Mouse (Mus musculus): ENCODE measurements at regions not wholly inside any gene's neighbourhood (a gene's known extent, or its start where the extent isn't known, plus 50 kb on each side); places are given as distances from the start of the nearest gene placed in this dataset.

DNA sequence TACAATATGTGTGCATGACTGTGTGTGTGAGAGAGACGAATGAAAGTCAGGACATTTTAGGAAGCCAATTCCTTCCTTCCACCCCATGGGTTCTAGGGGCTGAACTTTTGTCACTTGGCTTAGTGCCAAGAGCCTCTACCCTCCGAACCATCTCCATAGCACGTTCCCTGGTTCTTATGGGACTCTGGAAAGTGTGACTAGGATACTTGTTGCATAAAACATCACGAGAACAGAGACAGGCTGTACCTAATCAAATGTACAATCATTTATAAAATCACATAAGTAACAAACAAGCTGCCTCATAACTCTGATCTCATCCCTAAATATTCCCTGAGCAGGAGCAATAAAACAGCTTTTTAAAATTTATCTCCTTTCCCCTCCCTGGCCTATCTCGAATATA is 100.8 kb downstream of the Anxa5 start:
- TF ChIP-seq EP300 (optimal IDR thresholded peaks at IDR 0.05), result no peak
- TF ChIP-seq CTCF (IDR thresholded peaks at IDR 0.05; ENCODE audit: low read depth), result no peak

All from stomach, postnatal 0 days (tissue).